Comparison of ENCODE assay signal across 16 mouse cellular contexts in genomic region chr6:7003085-7003484, GRCm38 (mm10). TPM values are rescaled to one million over a fixed set of nuclear protein-coding genes. Genes with fewer than 3 reads are reported as not detected.
DNase-seq lines count a peak whose midpoint lies in the region; ATAC-seq and TF ChIP-seq lines count a peak whose summit lies in the region.
"Had no signal": no experiment of that assay in that cellular context is flagged by ENCODE, and none has a peak within 500 bp of the region (broad histone marks: within the 10 kb centered on the region; RNA-seq: fewer than 3 reads in every experiment).

No protein-coding gene starts in this region.

- H3K4me3 ChIP-seq in forebrain, postnatal 0 days (ENCODE audit: low read depth, low read length): no peak overlapping the region
- H3K4me3 ChIP-seq in forebrain, embryonic 11.5 days (ENCODE audit: low read depth, low read length): no peak overlapping the region
- no peak overlapping the region for H3K4me3 ChIP-seq in lung, embryonic 14.5 days (ENCODE audit: low read depth, low read length)
- H3K4me3 ChIP-seq in MEL (ENCODE audit: control insufficient read depth in 1 of 2, insufficient read depth in 1 of 2, low read depth in 2 of 2, low read length in 2 of 2): no peak overlapping the region
- H3K4me3 ChIP-seq: embryonic facial prominence, embryonic 15.5 days; lung, embryonic 15.5 days; midbrain, embryonic 12.5 days had no signal

- H3K36me3 ChIP-seq in forebrain, postnatal 0 days (ENCODE audit: insufficient read depth): no peaks in the 10 kb centered on the region
- no peaks in the 10 kb centered on the region for H3K36me3 ChIP-seq in forebrain, embryonic 11.5 days (ENCODE audit: control insufficient read depth, insufficient read depth, low read length)
- H3K36me3 ChIP-seq in lung, embryonic 14.5 days (ENCODE audit: insufficient read depth): no peaks in the 10 kb centered on the region
- no peaks in the 10 kb centered on the region; a peak in 1 of 4 replicates for H3K36me3 ChIP-seq in MEL (ENCODE audit: control insufficient read depth in 1 of 2, insufficient read depth in 2 of 2, low read length in 2 of 2)
- H3K36me3 ChIP-seq: embryonic facial prominence, embryonic 15.5 days; lung, embryonic 15.5 days; midbrain, embryonic 12.5 days had no signal

- H3K4me2 ChIP-seq in forebrain, postnatal 0 days (ENCODE audit: low read depth): no peak overlapping the region
- H3K4me2 ChIP-seq in forebrain, embryonic 11.5 days (ENCODE audit: low read depth, low read length, severe bottlenecking): no peak overlapping the region
- no peak overlapping the region for H3K4me2 ChIP-seq in lung, embryonic 14.5 days
- H3K4me2 ChIP-seq: embryonic facial prominence, embryonic 15.5 days; lung, embryonic 15.5 days; midbrain, embryonic 12.5 days had no signal

- DNase-seq in forebrain, postnatal 0 days: no peak
- no peak for DNase-seq in forebrain, embryonic 11.5 days (ENCODE audit: low spot score)
- peak; percentile 40 for DNase-seq in lung, embryonic 14.5 days
- no peak for DNase-seq in lung, postnatal 25 days (ENCODE audit: low spot score)
- DNase-seq in MEL (ENCODE audit: low read depth, low spot score): peak; percentile 20
- DNase-seq in adrenal gland, postnatal 36 days: no peak
- DNase-seq: cerebellum, adult 2 months; heart, postnatal 36 days; kidney, adult 11 months; kidney, postnatal 36 days; liver; right cerebral cortex, postnatal 14 days had no signal

- H3K4me1 ChIP-seq in forebrain, postnatal 0 days (ENCODE audit: insufficient read depth): no peaks in the 10 kb centered on the region
- no peaks in the 10 kb centered on the region for H3K4me1 ChIP-seq in forebrain, embryonic 11.5 days (replicated peaks; ENCODE audit: control insufficient read depth, insufficient read depth, low read length)
- no peaks in the 10 kb centered on the region for H3K4me1 ChIP-seq in lung, embryonic 14.5 days (ENCODE audit: insufficient read depth)
- no peaks in the 10 kb centered on the region for H3K4me1 ChIP-seq in MEL (ENCODE audit: control insufficient read depth in 1 of 2, insufficient read depth in 2 of 2, low read length in 2 of 2)
- H3K4me1 ChIP-seq: embryonic facial prominence, embryonic 15.5 days; lung, embryonic 15.5 days; midbrain, embryonic 12.5 days had no signal

- H3K9ac ChIP-seq in forebrain, postnatal 0 days: no peak overlapping the region
- no peak overlapping the region for H3K9ac ChIP-seq in forebrain, embryonic 11.5 days (ENCODE audit: low read length)
- no peak overlapping the region for H3K9ac ChIP-seq in lung, embryonic 14.5 days
- H3K9ac ChIP-seq in MEL (ENCODE audit: control insufficient read depth, low read depth, low read length, poor library complexity, severe bottlenecking): no peak overlapping the region
- H3K9ac ChIP-seq: embryonic facial prominence, embryonic 15.5 days; lung, embryonic 15.5 days; midbrain, embryonic 12.5 days had no signal

- no peak overlapping the region for H3K27ac ChIP-seq in forebrain, postnatal 0 days (ENCODE audit: low read depth, low read length)
- no peak overlapping the region for H3K27ac ChIP-seq in forebrain, embryonic 11.5 days (ENCODE audit: low read depth, low read length)
- H3K27ac ChIP-seq in lung, embryonic 14.5 days (ENCODE audit: low read depth): no peak overlapping the region
- no peak overlapping the region for H3K27ac ChIP-seq in MEL (ENCODE audit: control insufficient read depth, low read depth, low read length)
- H3K27ac ChIP-seq: embryonic facial prominence, embryonic 15.5 days; lung, embryonic 15.5 days; midbrain, embryonic 12.5 days had no signal

- 64% methylated on average over 3 of the region's 4 CpGs for WGBS in forebrain, postnatal 0 days
- WGBS in forebrain, embryonic 11.5 days: 72% methylated on average over 4 of the region's 4 CpGs
- WGBS in lung, embryonic 14.5 days: 55% methylated on average over 4 of the region's 4 CpGs

- peak; percentile 43 for TF ChIP-seq CTCF in forebrain, postnatal 0 days (IDR thresholded peaks at IDR 0.05; ENCODE audit: low read depth)
- peak; percentile 31 for TF ChIP-seq CTCF in lung, embryonic 14.5 days (IDR thresholded peaks at IDR 0.05; ENCODE audit: low read depth)
- TF ChIP-seq CTCF in MEL (IDR thresholded peaks at IDR 0.05 in 2 of 3, conservative IDR thresholded peaks at IDR 0.05 in 1 of 3; ENCODE audit: control insufficient read depth in 1 of 3, insufficient read depth in 1 of 3, low read depth in 2 of 3, low read length in 3 of 3, poor library complexity in 1 of 3, severe bottlenecking in 1 of 3): peak in 1 of 3 experiments; percentile 38; a peak in 1 of 6 replicates

- TF ChIP-seq POLR2A in MEL (IDR thresholded peaks at IDR 0.05; ENCODE audit: control insufficient read depth in 1 of 2, insufficient read depth in 1 of 2, low read depth in 1 of 2, low read length in 2 of 2, poor library complexity in 1 of 2): no peak

- TF ChIP-seq RAD21 in MEL (IDR thresholded peaks at IDR 0.05; ENCODE audit: low read depth, low read length): peak; percentile 59

- TF ChIP-seq EP300 in MEL (IDR thresholded peaks at IDR 0.05; ENCODE audit: low read depth in 1 of 2, low read length in 2 of 2): no peak

- no peak; the same call in 1 of the 2 replicates for ATAC-seq in forebrain, postnatal 0 days
- ATAC-seq in forebrain, embryonic 11.5 days (replicated peaks; ENCODE audit: low FRiP score): no peak
- ATAC-seq in lung, embryonic 14.5 days (ENCODE audit: insufficient read depth): no peak
- 0 out of 2 replicates have a peak, but pooled peaks have one; percentile 29 for ATAC-seq in megakaryocyte progenitor cell, adult 5-6 weeks (replicated peaks; ENCODE audit: poor library complexity)

- no peaks in the 10 kb centered on the region for H3K79me2 ChIP-seq in MEL (ENCODE audit: control insufficient read depth, insufficient read depth, low read length, poor library complexity)

- H3K27me3 ChIP-seq in forebrain, postnatal 0 days (ENCODE audit: insufficient read depth, low read length): no peaks in the 10 kb centered on the region
- H3K27me3 ChIP-seq in forebrain, embryonic 11.5 days (ENCODE audit: control insufficient read depth, insufficient read depth, low read length): no peaks in the 10 kb centered on the region
- no peaks in the 10 kb centered on the region for H3K27me3 ChIP-seq in lung, embryonic 14.5 days (ENCODE audit: insufficient read depth, low read length)
- H3K27me3 ChIP-seq in MEL (ENCODE audit: control insufficient read depth in 1 of 2, insufficient read depth in 2 of 2, low read length in 2 of 2): no peaks in the 10 kb centered on the region
- H3K27me3 ChIP-seq: embryonic facial prominence, embryonic 15.5 days; lung, embryonic 15.5 days; midbrain, embryonic 12.5 days had no signal

- no peaks in the 10 kb centered on the region for H3K9me3 ChIP-seq in forebrain, postnatal 0 days (ENCODE audit: low read length)
- H3K9me3 ChIP-seq in forebrain, embryonic 11.5 days (ENCODE audit: control insufficient read depth, low read length): no peaks in the 10 kb centered on the region
- H3K9me3 ChIP-seq in lung, embryonic 14.5 days (ENCODE audit: low read depth, low read length): no peaks in the 10 kb centered on the region
- no peaks in the 10 kb centered on the region for H3K9me3 ChIP-seq in MEL (replicated peaks; ENCODE audit: insufficient read depth, low read length)
- H3K9me3 ChIP-seq: embryonic facial prominence, embryonic 15.5 days; lung, embryonic 15.5 days; midbrain, embryonic 12.5 days had no signal

TF ChIP-seq in MEL, 35 proteins besides CTCF, POLR2A, EP300 and RAD21:
- TF ChIP-seq SMC3 (IDR thresholded peaks at IDR 0.05; ENCODE audit: low read depth, low read length) (peak; percentile 44), ZC3H11A (IDR thresholded peaks at IDR 0.05; ENCODE audit: low read depth, low read length) (peak; percentile 25; the same call in 1 of the 2 replicates), CHD2 (IDR thresholded peaks at IDR 0.05; ENCODE audit: low read length) (no peak), ZNF384 (IDR thresholded peaks at IDR 0.05; ENCODE audit: low read depth, low read length) (0 out of 2 replicates have a peak, but pooled peaks have one; percentile 35), UBTF (IDR thresholded peaks at IDR 0.05; ENCODE audit: borderline replicate concordance, insufficient read depth, low read depth, low read length) (no peak)

RNA-seq across cellular contexts. Expression of gene Sdhaf3, which starts 47.3 kb away (rescaled TPM):
- 5.5 and 6.4 TPM in 2 replicates for total RNA-seq in forebrain, postnatal 0 days (2014; rRNA removed)
- polyA plus RNA-seq in forebrain, postnatal 0 days (2015; fragmentation: Nextera tagmentation; extraction: Ambion mirVana): 5.0 TPM in 2 replicates
- polyA plus RNA-seq in forebrain, embryonic 11.5 days (2014; fragmentation: Nextera tagmentation; extraction: Ambion mirVana): 6.5 and 8.1 TPM in 2 replicates
- 4.8 and 5.7 TPM in 2 replicates for polyA plus RNA-seq in lung, embryonic 14.5 days (2014; fragmentation: Nextera tagmentation; extraction: Ambion mirVana)
- total RNA-seq in MEL (2012; rRNA removed): 6.1 and 6.6 TPM in 2 replicates
- polyA plus RNA-seq in MEL (2012; ENCODE audit: insufficient read depth in 1 of 2, insufficient read length in 2 of 2, low read depth in 1 of 2, low replicate concordance in 2 of 2, missing spikeins in 1 of 2): 10 to 100 TPM in 1 of 2 experiments, 1 to 10 TPM in 1; 7.5 to 44.7 TPM
- 4.1 and 7.3 TPM in 2 replicates for total RNA-seq in megakaryocyte progenitor cell, adult 5-6 weeks (2015)
- total RNA-seq in megakaryocyte progenitor cell, adult 5-6 weeks (2017): 3.7 and 4.0 TPM in 2 replicates
- 1 to 10 TPM; 4.5 to 6.2 TPM for total RNA-seq in adrenal gland, postnatal 36 days (2021)

Comparison
In these comparisons a context has a peak if more than half of its experiments do, and no peak if none do; other contexts are left out.
1. DNase-seq: peak in lung, embryonic 14.5 days (single experiment) and MEL (single experiment); none in forebrain, postnatal 0 days (single experiment), forebrain, embryonic 11.5 days (single experiment), lung, postnatal 25 days (single experiment) and adrenal gland, postnatal 36 days (0 of 2).